ENCODE assay signal across 10 mouse cellular contexts in the genomic region with DNA sequence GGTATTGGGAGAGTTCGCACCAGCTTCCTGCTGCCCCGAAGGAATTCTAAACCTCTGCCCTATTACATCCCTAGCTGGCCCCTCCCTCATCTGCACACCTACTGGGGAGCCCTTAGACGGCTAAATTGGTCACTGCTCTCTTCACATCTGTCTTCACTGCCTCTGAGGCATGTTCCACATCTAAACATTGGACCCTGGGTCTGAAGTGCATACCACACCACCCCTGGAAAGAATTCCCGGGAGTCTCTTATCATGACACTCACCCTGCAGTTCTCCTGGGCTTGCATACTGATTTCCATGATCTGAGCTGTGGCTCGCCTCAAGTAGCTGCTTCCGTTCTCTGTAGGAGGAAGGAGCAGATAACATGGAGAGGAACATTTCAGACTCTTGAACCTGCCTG. TPM values are rescaled to one million over a fixed set of nuclear protein-coding genes. Genes with fewer than 3 reads are reported as not detected.
DNase-seq lines count a peak whose midpoint lies in the region; ATAC-seq and TF ChIP-seq lines count a peak whose summit lies in the region.
"Had no signal": no experiment of that assay in that cellular context is flagged by ENCODE, and none has a peak within 500 bp of the region (broad histone marks: within the 10 kb centered on the region; RNA-seq: fewer than 3 reads in every experiment).

No protein-coding gene starts in this region.

- H3K36me3 ChIP-seq in forebrain, embryonic 12.5 days (replicated peaks) = no peaks in the 10 kb centered on the region
- no peaks in the 10 kb centered on the region for H3K36me3 ChIP-seq in forebrain, embryonic 16.5 days (ENCODE audit: control insufficient read depth, insufficient read depth)
- no peaks in the 10 kb centered on the region for H3K36me3 ChIP-seq in kidney, embryonic 15.5 days
- H3K36me3 ChIP-seq in E14TG2a.4 (ENCODE audit: insufficient read depth, low read length) = no peaks in the 10 kb centered on the region
- H3K36me3 ChIP-seq in intestine, postnatal 0 days (ENCODE audit: control insufficient read depth, insufficient read depth) = no peaks in the 10 kb centered on the region
- H3K36me3 ChIP-seq: limb, embryonic 15.5 days had no signal

- 30% methylated on average over 6 of the region's 6 CpGs for WGBS in forebrain, embryonic 12.5 days
- WGBS in forebrain, embryonic 16.5 days = 29% methylated on average over 6 of the region's 6 CpGs
- 14% methylated on average over 6 of the region's 6 CpGs for WGBS in kidney, embryonic 15.5 days
- 7% methylated on average over 6 of the region's 6 CpGs for WGBS in intestine, postnatal 0 days

- H3K9ac ChIP-seq in forebrain, embryonic 12.5 days = no peak overlapping the region
- no peak overlapping the region for H3K9ac ChIP-seq in forebrain, embryonic 16.5 days (replicated peaks; ENCODE audit: low read depth, low read length)
- no peak overlapping the region for H3K9ac ChIP-seq in kidney, embryonic 15.5 days
- no peak overlapping the region for H3K9ac ChIP-seq in intestine, postnatal 0 days (ENCODE audit: low read depth, low read length)
- H3K9ac ChIP-seq: limb, embryonic 15.5 days had no signal

- H3K27me3 ChIP-seq in forebrain, embryonic 12.5 days = no peaks in the 10 kb centered on the region
- H3K27me3 ChIP-seq in forebrain, embryonic 16.5 days (replicated peaks; ENCODE audit: control insufficient read depth, insufficient read depth, low read length) = no peaks in the 10 kb centered on the region
- H3K27me3 ChIP-seq in kidney, embryonic 15.5 days = no peaks in the 10 kb centered on the region
- H3K27me3 ChIP-seq in E14TG2a.4 (ENCODE audit: insufficient read depth, low read length) = no peaks in the 10 kb centered on the region
- no peaks in the 10 kb centered on the region for H3K27me3 ChIP-seq in intestine, postnatal 0 days (replicated peaks; ENCODE audit: control insufficient read depth, insufficient read depth, low read length)
- H3K27me3 ChIP-seq: limb, embryonic 15.5 days had no signal

- H3K4me1 ChIP-seq in forebrain, embryonic 12.5 days = peaks cover 22% of the 10 kb centered on the region
- H3K4me1 ChIP-seq in forebrain, embryonic 16.5 days (replicated peaks; ENCODE audit: control insufficient read depth, insufficient read depth, low read length) = peaks cover 9% of the 10 kb centered on the region; the same call in 1 of the 2 replicates
- peaks cover 32% of the 10 kb centered on the region for H3K4me1 ChIP-seq in kidney, embryonic 15.5 days
- peaks cover 67% of the 10 kb centered on the region for H3K4me1 ChIP-seq in E14TG2a.4 (replicated peaks; ENCODE audit: low read depth, low read length)
- 0 out of 2 replicates have a peak, but pooled peaks cover 4% of the 10 kb centered on the region for H3K4me1 ChIP-seq in intestine, postnatal 0 days (replicated peaks; ENCODE audit: control insufficient read depth, insufficient read depth, low read length)

- no peak overlapping the region for H3K4me3 ChIP-seq in forebrain, embryonic 12.5 days (replicated peaks)
- no peak overlapping the region for H3K4me3 ChIP-seq in forebrain, embryonic 16.5 days (replicated peaks; ENCODE audit: low read length)
- no peak overlapping the region; the same call in 1 of the 2 replicates for H3K4me3 ChIP-seq in kidney, embryonic 15.5 days (replicated peaks)
- peak overlapping the region; percentile 11 for H3K4me3 ChIP-seq in E14TG2a.4 (replicated peaks; ENCODE audit: low read length)
- H3K4me3 ChIP-seq in intestine, postnatal 0 days (ENCODE audit: low read depth, low read length) = no peak overlapping the region
- H3K4me3 ChIP-seq: limb, embryonic 15.5 days had no signal

- H3K27ac ChIP-seq in forebrain, embryonic 12.5 days = no peak overlapping the region
- no peak overlapping the region for H3K27ac ChIP-seq in forebrain, embryonic 16.5 days (ENCODE audit: low read length)
- peak overlapping the region; percentile 87 for H3K27ac ChIP-seq in kidney, embryonic 15.5 days
- peak overlapping the region; percentile 22; the same call in 1 of the 2 replicates for H3K27ac ChIP-seq in intestine, postnatal 0 days (ENCODE audit: low read depth, low read length)
- H3K27ac ChIP-seq: limb, embryonic 15.5 days had no signal

- no peak for TF ChIP-seq CTCF in E14TG2a.4 (conservative IDR thresholded peaks at IDR 0.05; ENCODE audit: low read length)
- no peak for TF ChIP-seq CTCF in intestine, postnatal 0 days (IDR thresholded peaks at IDR 0.05; ENCODE audit: low read depth)

- 0 out of 2 replicates have a peak, but pooled peaks have one; percentile 20 for ATAC-seq in forebrain, embryonic 12.5 days (ENCODE audit: low FRiP score)
- ATAC-seq in forebrain, embryonic 16.5 days = no peak
- peak; percentile 59 for ATAC-seq in kidney, embryonic 15.5 days (replicated peaks; ENCODE audit: low FRiP score)
- ATAC-seq in intestine, postnatal 0 days = peak; percentile 87

- H3K4me2 ChIP-seq in forebrain, embryonic 12.5 days = no peak overlapping the region
- no peak overlapping the region for H3K4me2 ChIP-seq in forebrain, embryonic 16.5 days (ENCODE audit: low read length)
- H3K4me2 ChIP-seq in kidney, embryonic 15.5 days = peak overlapping the region; percentile 29
- H3K4me2 ChIP-seq in intestine, postnatal 0 days (replicated peaks; ENCODE audit: low read depth) = peak overlapping the region; percentile 48
- H3K4me2 ChIP-seq: limb, embryonic 15.5 days had no signal

- no peak for DNase-seq in kidney, adult 8-10 months
- no peak for DNase-seq in frontal cortex, postnatal 10 days (ENCODE audit: low spot score in 2 of 2)
- no peak for DNase-seq in natural killer cell, adult 2 months (ENCODE audit: low spot score in 2 of 2)
- DNase-seq: thymus, adult 18-20 months had no signal

- no peaks in the 10 kb centered on the region for H3K9me3 ChIP-seq in forebrain, embryonic 12.5 days
- no peaks in the 10 kb centered on the region for H3K9me3 ChIP-seq in forebrain, embryonic 16.5 days (ENCODE audit: control insufficient read depth, low read length)
- H3K9me3 ChIP-seq in kidney, embryonic 15.5 days (replicated peaks) = no peaks in the 10 kb centered on the region
- H3K9me3 ChIP-seq in E14TG2a.4 (ENCODE audit: low read length) = no peaks in the 10 kb centered on the region
- no peaks in the 10 kb centered on the region for H3K9me3 ChIP-seq in intestine, postnatal 0 days (ENCODE audit: control insufficient read depth)
- H3K9me3 ChIP-seq: limb, embryonic 15.5 days had no signal

RNA-seq across cellular contexts. Expression of gene Ncf2, which starts 9.2 kb away (rescaled TPM):
- polyA plus RNA-seq in forebrain, embryonic 12.5 days (2016; fragmentation: Nextera tagmentation; extraction: Ambion mirVana) = 1.8 and 2.2 TPM in 2 replicates
- 2.2 and 3.1 TPM in 2 replicates for polyA plus RNA-seq in forebrain, embryonic 16.5 days (2015; fragmentation: Nextera tagmentation; extraction: Ambion mirVana)
- polyA plus RNA-seq in kidney, embryonic 15.5 days (2015; fragmentation: Nextera tagmentation; extraction: Ambion mirVana) = 7.8 and 9.0 TPM in 2 replicates
- 9.1 and 9.7 TPM in 2 replicates for polyA plus RNA-seq in intestine, postnatal 0 days (2015; fragmentation: Nextera tagmentation; extraction: Ambion mirVana)

RNA-seq across cellular contexts. Expression of gene Arpc5, which starts 24.5 kb away (rescaled TPM):
- polyA plus RNA-seq in forebrain, embryonic 12.5 days (2016; fragmentation: Nextera tagmentation; extraction: Ambion mirVana) = 275 and 281 TPM in 2 replicates
- 415 and 448 TPM in 2 replicates for polyA plus RNA-seq in forebrain, embryonic 16.5 days (2015; fragmentation: Nextera tagmentation; extraction: Ambion mirVana)
- polyA plus RNA-seq in kidney, embryonic 15.5 days (2015; fragmentation: Nextera tagmentation; extraction: Ambion mirVana) = 228 and 235 TPM in 2 replicates
- 460 and 468 TPM in 2 replicates for polyA plus RNA-seq in intestine, postnatal 0 days (2015; fragmentation: Nextera tagmentation; extraction: Ambion mirVana)

RNA-seq across cellular contexts. Expression of gene Rgl1, which starts 24.7 kb away (rescaled TPM):
- 19.8 and 20.9 TPM in 2 replicates for polyA plus RNA-seq in forebrain, embryonic 12.5 days (2016; fragmentation: Nextera tagmentation; extraction: Ambion mirVana)
- polyA plus RNA-seq in forebrain, embryonic 16.5 days (2015; fragmentation: Nextera tagmentation; extraction: Ambion mirVana) = 23.6 and 25.5 TPM in 2 replicates
- polyA plus RNA-seq in kidney, embryonic 15.5 days (2015; fragmentation: Nextera tagmentation; extraction: Ambion mirVana) = 60.6 and 63.6 TPM in 2 replicates
- polyA plus RNA-seq in intestine, postnatal 0 days (2015; fragmentation: Nextera tagmentation; extraction: Ambion mirVana) = 39.4 and 43.5 TPM in 2 replicates

RNA-seq across cellular contexts. Expression of gene Apobec4, which starts 40.5 kb away (rescaled TPM):
- polyA plus RNA-seq in forebrain, embryonic 12.5 days (2016; fragmentation: Nextera tagmentation; extraction: Ambion mirVana) = not detected in 2 replicates
- 0.26 and 0.27 TPM in 2 replicates for polyA plus RNA-seq in forebrain, embryonic 16.5 days (2015; fragmentation: Nextera tagmentation; extraction: Ambion mirVana)
- not detected in 2 replicates for polyA plus RNA-seq in kidney, embryonic 15.5 days (2015; fragmentation: Nextera tagmentation; extraction: Ambion mirVana)
- not detected in 2 replicates for polyA plus RNA-seq in intestine, postnatal 0 days (2015; fragmentation: Nextera tagmentation; extraction: Ambion mirVana)
- polyA plus RNA-seq: limb, embryonic 15.5 days had no signal

Comparison
In these comparisons a context has a peak if more than half of its experiments do, and no peak if none do; other contexts are left out.
1. H3K27ac ChIP-seq: peak in kidney, embryonic 15.5 days (single experiment) and intestine, postnatal 0 days (single experiment); none in forebrain, embryonic 12.5 days (single experiment) and forebrain, embryonic 16.5 days (single experiment).
2. H3K4me2 ChIP-seq: peak in kidney, embryonic 15.5 days (single experiment) and intestine, postnatal 0 days (single experiment); none in forebrain, embryonic 12.5 days (single experiment) and forebrain, embryonic 16.5 days (single experiment).